In the genomic region with DNA sequence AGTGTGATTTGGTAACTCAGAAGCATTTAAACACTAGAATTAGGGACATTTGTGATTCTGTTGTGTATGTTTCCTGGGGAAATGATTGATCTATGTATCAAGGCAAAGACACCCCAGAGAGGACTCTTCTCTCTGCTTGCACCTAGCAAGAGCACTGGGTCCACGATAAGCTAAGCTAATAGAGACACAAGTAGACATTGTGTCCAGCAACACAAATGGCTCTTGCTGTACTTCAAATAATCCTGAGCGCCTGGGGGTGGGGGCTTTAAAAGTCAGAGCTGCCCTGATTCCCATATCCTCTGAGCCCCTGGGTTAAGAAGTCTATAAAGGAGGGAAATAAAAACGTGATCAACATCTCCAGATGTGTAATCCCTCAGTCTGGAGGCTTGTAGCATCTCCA, we compare ENCODE assay signal across 9 mouse cellular contexts. TPM values are rescaled to one million over a fixed set of nuclear protein-coding genes. Genes with fewer than 3 reads are reported as not detected.
DNase-seq lines count a peak whose midpoint lies in the region; ATAC-seq and TF ChIP-seq lines count a peak whose summit lies in the region.
"Had no signal": no experiment of that assay in that cellular context is flagged by ENCODE, and none has a peak within 500 bp of the region (broad histone marks: within the 10 kb centered on the region; RNA-seq: fewer than 3 reads in every experiment).

No protein-coding gene starts in this region.

- no peak for TF ChIP-seq CTCF in kidney, postnatal 0 days (IDR thresholded peaks at IDR 0.05; ENCODE audit: low read depth)

- H3K4me3 ChIP-seq in kidney, postnatal 0 days (replicated peaks; ENCODE audit: low read depth, low read length): peak overlapping the region; percentile 82
- H3K4me3 ChIP-seq in forebrain, embryonic 15.5 days: peak overlapping the region; percentile 79
- no peak overlapping the region for H3K4me3 ChIP-seq in limb, embryonic 11.5 days (ENCODE audit: low read depth, low read length)
- H3K4me3 ChIP-seq in stomach, embryonic 16.5 days (replicated peaks; ENCODE audit: low read length): peak overlapping the region; percentile 67

- H3K27me3 ChIP-seq in kidney, postnatal 0 days (ENCODE audit: insufficient read depth, low read length): no peaks in the 10 kb centered on the region
- no peaks in the 10 kb centered on the region for H3K27me3 ChIP-seq in forebrain, embryonic 15.5 days
- no peaks in the 10 kb centered on the region for H3K27me3 ChIP-seq in limb, embryonic 11.5 days (ENCODE audit: control insufficient read depth, insufficient read depth, low read length)
- H3K27me3 ChIP-seq in stomach, embryonic 16.5 days (ENCODE audit: control insufficient read depth, insufficient read depth, low read length): no peaks in the 10 kb centered on the region

- no peak for ATAC-seq in kidney, postnatal 0 days (replicated peaks; ENCODE audit: low FRiP score, low read depth)
- ATAC-seq in forebrain, embryonic 15.5 days (replicated peaks): no peak
- ATAC-seq in limb, embryonic 11.5 days (ENCODE audit: insufficient number of reproducible peaks, low FRiP score, low TSS enrichment, low read depth): no peak
- ATAC-seq in stomach, embryonic 16.5 days (ENCODE audit: insufficient read depth, low FRiP score): no peak

- peak overlapping the region; percentile 79 for H3K4me2 ChIP-seq in kidney, postnatal 0 days (ENCODE audit: low read length)
- peak overlapping the region; percentile 78 for H3K4me2 ChIP-seq in forebrain, embryonic 15.5 days (replicated peaks)
- 0 out of 2 replicates have a peak overlapping the region, but pooled peaks have one; percentile 89 for H3K4me2 ChIP-seq in limb, embryonic 11.5 days (ENCODE audit: low read depth, severe bottlenecking)
- H3K4me2 ChIP-seq in stomach, embryonic 16.5 days (ENCODE audit: low read depth, low read length): peak overlapping the region; percentile 81

- H3K36me3 ChIP-seq in kidney, postnatal 0 days (ENCODE audit: insufficient read depth, low read length): peaks cover 7% of the 10 kb centered on the region; the same call in 1 of the 2 replicates
- peaks cover 2% of the 10 kb centered on the region; the same call in 1 of the 2 replicates for H3K36me3 ChIP-seq in forebrain, embryonic 15.5 days
- H3K36me3 ChIP-seq in limb, embryonic 11.5 days (ENCODE audit: control insufficient read depth, insufficient read depth, low read length): no peaks in the 10 kb centered on the region
- H3K36me3 ChIP-seq in stomach, embryonic 16.5 days (ENCODE audit: control insufficient read depth, insufficient read depth, low read length): no peaks in the 10 kb centered on the region

- DNase-seq in kidney, postnatal 0 days (ENCODE audit: low spot score): no peak
- DNase-seq in kidney, postnatal 14 days: no peak
- no peak for DNase-seq in limb, embryonic 11.5 days (ENCODE audit: low spot score)
- no peak for DNase-seq in urinary bladder, postnatal 10 days (ENCODE audit: low spot score)
- no peak for DNase-seq in thymus, postnatal 36 days
- DNase-seq: cerebellum, adult 8-10 months; lung, postnatal 4 days had no signal

- no peaks in the 10 kb centered on the region for H3K9me3 ChIP-seq in kidney, postnatal 0 days (replicated peaks; ENCODE audit: low read length)
- no peaks in the 10 kb centered on the region for H3K9me3 ChIP-seq in forebrain, embryonic 15.5 days
- H3K9me3 ChIP-seq in limb, embryonic 11.5 days (ENCODE audit: control insufficient read depth, low read length): no peaks in the 10 kb centered on the region
- H3K9me3 ChIP-seq in stomach, embryonic 16.5 days (replicated peaks; ENCODE audit: control insufficient read depth, low read length): no peaks in the 10 kb centered on the region

- 17% methylated on average over 3 of the region's 3 CpGs for WGBS in kidney, postnatal 0 days
- WGBS in forebrain, embryonic 15.5 days: 19% methylated on average over 3 of the region's 3 CpGs
- WGBS in limb, embryonic 11.5 days: 32% methylated on average over 3 of the region's 3 CpGs
- 24% methylated on average over 3 of the region's 3 CpGs for WGBS in stomach, embryonic 16.5 days

- peak overlapping the region; percentile 49; the same call in 1 of the 2 replicates for H3K9ac ChIP-seq in kidney, postnatal 0 days (ENCODE audit: low read depth, low read length)
- H3K9ac ChIP-seq in forebrain, embryonic 15.5 days (replicated peaks): peak overlapping the region; percentile 95
- H3K9ac ChIP-seq in limb, embryonic 11.5 days (ENCODE audit: low read length): no peak overlapping the region
- peak overlapping the region; percentile 61 for H3K9ac ChIP-seq in stomach, embryonic 16.5 days (ENCODE audit: low read length)

- H3K4me1 ChIP-seq in kidney, postnatal 0 days (replicated peaks; ENCODE audit: insufficient read depth, low read length): peaks cover 3% of the 10 kb centered on the region; the same call in 1 of the 2 replicates
- H3K4me1 ChIP-seq in forebrain, embryonic 15.5 days: peaks cover 43% of the 10 kb centered on the region
- peaks cover 17% of the 10 kb centered on the region; the same call in 1 of the 2 replicates for H3K4me1 ChIP-seq in limb, embryonic 11.5 days (ENCODE audit: control insufficient read depth, insufficient read depth, low read length)
- peaks cover 25% of the 10 kb centered on the region for H3K4me1 ChIP-seq in stomach, embryonic 16.5 days (ENCODE audit: control insufficient read depth, insufficient read depth, low read length)

- H3K27ac ChIP-seq in kidney, postnatal 0 days: peak overlapping the region; percentile 54
- H3K27ac ChIP-seq in forebrain, embryonic 15.5 days (replicated peaks): peak overlapping the region; percentile 99
- no peak overlapping the region for H3K27ac ChIP-seq in limb, embryonic 11.5 days (replicated peaks; ENCODE audit: low read depth, low read length)
- peak overlapping the region; percentile 99; the same call in 1 of the 2 replicates for H3K27ac ChIP-seq in stomach, embryonic 16.5 days (ENCODE audit: low read length)

RNA-seq across cellular contexts. Expression of gene Meis2, which starts 6.6 kb away (rescaled TPM):
- 52.8 and 60.4 TPM in 2 replicates for polyA plus RNA-seq in kidney, postnatal 0 days (2015; fragmentation: Nextera tagmentation; extraction: Ambion mirVana)
- polyA plus RNA-seq in forebrain, embryonic 15.5 days (2015; fragmentation: Nextera tagmentation; extraction: Ambion mirVana): 155 and 167 TPM in 2 replicates
- polyA plus RNA-seq in limb, embryonic 11.5 days (2014; fragmentation: Nextera tagmentation; extraction: Ambion mirVana): 51.4 and 53.9 TPM in 2 replicates
- polyA plus RNA-seq in stomach, embryonic 16.5 days (2015; fragmentation: Nextera tagmentation; extraction: Ambion mirVana): 42.8 and 43.3 TPM in 2 replicates
